Mouse (Mus musculus): ENCODE results near the gene Kdm6b. TPM values are rescaled to one million over a fixed set of nuclear protein-coding genes. Genes with fewer than 3 reads are reported as not detected.
A peak's percentile ranks its signal among the peaks of the same experiment; 100 is the strongest.

Kdm6b gene
- total and polyA plus RNA-seq, 3 experiments, result 4.8 to 145 (median 111) TPM

GRCm38 (mm10) chr11:69372780-69373170 lies 40.7 kb downstream of the Kdm6b start:
- peaks cover 53% of the 10 kb centered on the region for H3K4me1 ChIP-seq (ENCODE audit: insufficient read depth, low read depth, low read length)
- H3K27me3 ChIP-seq (ENCODE audit: insufficient read depth, low read length), result no peaks in the 10 kb centered on the region
- H3K9me3 ChIP-seq (replicated peaks), result no peaks in the 10 kb centered on the region
- no peak for TF ChIP-seq GATA1 (IDR thresholded peaks at IDR 0.05; ENCODE audit: borderline replicate concordance, low read length)
- TF ChIP-seq CTCF (IDR thresholded peaks at IDR 0.05; ENCODE audit: low read depth, low read length), result peak; percentile 39; the same call in 1 of the 2 replicates
- no peak for TF ChIP-seq POLR2AphosphoS5 (IDR thresholded peaks at IDR 0.05; ENCODE audit: insufficient replicate concordance, low read depth, low read length)
- no peak for TF ChIP-seq GATA2 (IDR thresholded peaks at IDR 0.05; ENCODE audit: borderline replicate concordance, low read depth, low read length)
- DNase-seq (ENCODE audit: low spot score) (no peak), ATAC-seq (ENCODE audit: extremely low read depth, insufficient number of reproducible peaks, low FRiP score, poor library complexity, severe bottlenecking) (no peak)
- H3K4me3 ChIP-seq (ENCODE audit: low read depth, low read length), result peak overlapping the region; percentile 69
- H3K36me3 ChIP-seq (replicated peaks), result peaks cover 26% of the 10 kb centered on the region

- ATAC-seq (ENCODE audit: extremely low read depth, insufficient number of reproducible peaks, low FRiP score, poor library complexity, severe bottlenecking) (no peak), DNase-seq (ENCODE audit: low spot score) (no peak)
- H3K36me3 ChIP-seq (replicated peaks), result peaks cover 21% of the 10 kb centered on the region
- peak overlapping the region; percentile 66; the same call in 1 of the 2 replicates for H3K4me3 ChIP-seq (ENCODE audit: low read depth, low read length)
- no peak for TF ChIP-seq POLR2AphosphoS5 (IDR thresholded peaks at IDR 0.05; ENCODE audit: insufficient replicate concordance, low read depth, low read length)
- TF ChIP-seq CTCF (IDR thresholded peaks at IDR 0.05; ENCODE audit: low read depth, low read length), result no peak
- TF ChIP-seq GATA1 (IDR thresholded peaks at IDR 0.05; ENCODE audit: borderline replicate concordance, low read length), result no peak
- TF ChIP-seq TAL1 (conservative IDR thresholded peaks at IDR 0.05; ENCODE audit: low read depth, low read length), result no peak
- TF ChIP-seq GATA2 (IDR thresholded peaks at IDR 0.05; ENCODE audit: borderline replicate concordance, low read depth, low read length), result no peak
- no peaks in the 10 kb centered on the region for H3K9me3 ChIP-seq (replicated peaks)
- no peaks in the 10 kb centered on the region for H3K27me3 ChIP-seq (ENCODE audit: insufficient read depth, low read length)
- peaks cover 57% of the 10 kb centered on the region for H3K4me1 ChIP-seq (ENCODE audit: insufficient read depth, low read depth, low read length)
Measured at GRCm38 (mm10) chr11:69372056-69372779, 41.3 kb downstream of the Kdm6b start.

GRCm38 (mm10) chr11:69371601-69372000 lies 41.9 kb downstream of the Kdm6b start:
- DNase-seq (ENCODE audit: low spot score) (no peak), ATAC-seq (ENCODE audit: extremely low read depth, insufficient number of reproducible peaks, low FRiP score, poor library complexity, severe bottlenecking) (no peak)
- H3K9me3 ChIP-seq (replicated peaks), result no peaks in the 10 kb centered on the region
- H3K4me1 ChIP-seq (ENCODE audit: insufficient read depth, low read depth, low read length), result peaks cover 62% of the 10 kb centered on the region
- H3K4me3 ChIP-seq (ENCODE audit: low read depth, low read length), result peak overlapping the region; percentile 66; the same call in 1 of the 2 replicates
- H3K36me3 ChIP-seq (replicated peaks), result peaks cover 15% of the 10 kb centered on the region
- H3K27me3 ChIP-seq (ENCODE audit: insufficient read depth, low read length), result no peaks in the 10 kb centered on the region
- no peak for TF ChIP-seq TAL1 (conservative IDR thresholded peaks at IDR 0.05; ENCODE audit: low read depth, low read length)
- TF ChIP-seq CTCF (IDR thresholded peaks at IDR 0.05; ENCODE audit: low read depth, low read length), result no peak
- TF ChIP-seq POLR2AphosphoS5 (IDR thresholded peaks at IDR 0.05; ENCODE audit: insufficient replicate concordance, low read depth, low read length), result no peak
- TF ChIP-seq GATA2 (IDR thresholded peaks at IDR 0.05; ENCODE audit: borderline replicate concordance, low read depth, low read length), result no peak
- TF ChIP-seq GATA1 (IDR thresholded peaks at IDR 0.05; ENCODE audit: borderline replicate concordance, low read length), result no peak

GRCm38 (mm10) chr11:69370817-69371215 lies 42.7 kb downstream of the Kdm6b start:
- H3K4me3 ChIP-seq (ENCODE audit: low read depth, low read length), result no peak overlapping the region; the same call in 1 of the 2 replicates
- DNase-seq (ENCODE audit: low spot score) (no peak), ATAC-seq (ENCODE audit: extremely low read depth, insufficient number of reproducible peaks, low FRiP score, poor library complexity, severe bottlenecking) (no peak)
- no peaks in the 10 kb centered on the region for H3K9me3 ChIP-seq (replicated peaks)
- peaks cover 17% of the 10 kb centered on the region for H3K36me3 ChIP-seq (replicated peaks)
- peaks cover 68% of the 10 kb centered on the region for H3K4me1 ChIP-seq (ENCODE audit: insufficient read depth, low read depth, low read length)
- TF ChIP-seq TAL1 (conservative IDR thresholded peaks at IDR 0.05; ENCODE audit: low read depth, low read length) (no peak), GATA1 (IDR thresholded peaks at IDR 0.05; ENCODE audit: borderline replicate concordance, low read length) (no peak), POLR2AphosphoS5 (IDR thresholded peaks at IDR 0.05; ENCODE audit: insufficient replicate concordance, low read depth, low read length) (no peak), GATA2 (IDR thresholded peaks at IDR 0.05; ENCODE audit: borderline replicate concordance, low read depth, low read length) (no peak), CTCF (IDR thresholded peaks at IDR 0.05; ENCODE audit: low read depth, low read length) (no peak)
- no peaks in the 10 kb centered on the region for H3K27me3 ChIP-seq (ENCODE audit: insufficient read depth, low read length)

GRCm38 (mm10) chr11:69369990-69370816 lies 43.3 kb downstream of the Kdm6b start:
- DNase-seq (ENCODE audit: low spot score) (no peak), ATAC-seq (ENCODE audit: extremely low read depth, insufficient number of reproducible peaks, low FRiP score, poor library complexity, severe bottlenecking) (no peak)
- peaks cover 71% of the 10 kb centered on the region for H3K4me1 ChIP-seq (ENCODE audit: insufficient read depth, low read depth, low read length)
- H3K27me3 ChIP-seq (ENCODE audit: insufficient read depth, low read length), result no peaks in the 10 kb centered on the region
- H3K4me3 ChIP-seq (ENCODE audit: low read depth, low read length), result no peak overlapping the region; the same call in 1 of the 2 replicates
- no peaks in the 10 kb centered on the region for H3K9me3 ChIP-seq (replicated peaks)
- peaks cover 18% of the 10 kb centered on the region for H3K36me3 ChIP-seq (replicated peaks)
- TF ChIP-seq GATA2 (IDR thresholded peaks at IDR 0.05; ENCODE audit: borderline replicate concordance, low read depth, low read length) (no peak), TAL1 (conservative IDR thresholded peaks at IDR 0.05; ENCODE audit: low read depth, low read length) (no peak), GATA1 (IDR thresholded peaks at IDR 0.05; ENCODE audit: borderline replicate concordance, low read length) (no peak), POLR2AphosphoS5 (IDR thresholded peaks at IDR 0.05; ENCODE audit: insufficient replicate concordance, low read depth, low read length) (no peak), CTCF (IDR thresholded peaks at IDR 0.05; ENCODE audit: low read depth, low read length) (no peak)
